Mouse (Mus musculus): ENCODE measurements around the gene Vwa2. TPM values are rescaled to one million over a fixed set of nuclear protein-coding genes. Genes with fewer than 3 reads are reported as not detected.

The Vwa2 gene
- polyA plus RNA-seq, 1 experiment from 2014 or later = 0.26 TPM

DNA sequence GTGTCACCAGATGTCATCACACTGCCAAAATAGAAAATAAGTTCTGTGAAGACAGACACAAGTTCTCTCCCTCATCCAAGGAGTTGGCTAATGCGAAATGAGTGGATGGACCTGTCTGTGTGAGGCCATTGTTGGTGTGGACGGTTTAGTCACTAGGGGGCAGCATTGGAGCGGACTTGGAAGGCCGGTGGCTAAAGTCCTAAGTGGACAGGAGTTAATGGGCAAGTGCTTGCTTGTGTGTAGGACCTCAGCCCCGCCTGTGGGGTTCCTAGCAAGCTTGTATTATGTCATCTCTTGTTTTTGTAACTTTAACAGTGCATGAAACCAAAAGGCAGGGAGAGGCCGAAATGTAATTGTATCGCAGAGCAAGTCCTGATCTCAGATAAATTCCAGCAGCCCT is 45.6 kb downstream of the Vwa2 start:
- no peaks in the 10 kb centered on the region for H3K27me3 ChIP-seq (ENCODE audit: control insufficient read depth, insufficient read depth, low read length)
- ATAC-seq (ENCODE audit: low FRiP score) = peak; percentile 85
- H3K4me3 ChIP-seq (ENCODE audit: low read depth, low read length) = no peak overlapping the region
- WGBS = 31% methylated on average over 7 of the region's 7 CpGs
- H3K27ac ChIP-seq (ENCODE audit: low read depth, low read length) = no peak overlapping the region
- H3K4me2 ChIP-seq = no peak overlapping the region
- H3K9me3 ChIP-seq (ENCODE audit: control insufficient read depth, low read length) = no peaks in the 10 kb centered on the region
- H3K9ac ChIP-seq (ENCODE audit: low read length) = no peak overlapping the region
- H3K4me1 ChIP-seq (ENCODE audit: control insufficient read depth, insufficient read depth, low read length) = no peaks in the 10 kb centered on the region
- no peaks in the 10 kb centered on the region for H3K36me3 ChIP-seq (ENCODE audit: control insufficient read depth, insufficient read depth, low read length)
- DNase-seq (ENCODE audit: low spot score, missing footprints) = peak; percentile 98

- no peak overlapping the region for H3K27ac ChIP-seq (ENCODE audit: low read depth, low read length)
- 94% methylated on average over 13 of the region's 13 CpGs for WGBS
- H3K36me3 ChIP-seq (ENCODE audit: control insufficient read depth, insufficient read depth, low read length) = no peaks in the 10 kb centered on the region
- no peaks in the 10 kb centered on the region for H3K4me1 ChIP-seq (ENCODE audit: control insufficient read depth, insufficient read depth, low read length)
- ATAC-seq (ENCODE audit: low FRiP score) (peak; percentile 22; the same call in 1 of the 2 replicates), DNase-seq (ENCODE audit: low spot score, missing footprints) (peak; percentile 60)
- no peak overlapping the region for H3K4me2 ChIP-seq
- H3K9ac ChIP-seq (ENCODE audit: low read length) = no peak overlapping the region
- H3K27me3 ChIP-seq (ENCODE audit: control insufficient read depth, insufficient read depth, low read length) = no peaks in the 10 kb centered on the region
- no peaks in the 10 kb centered on the region for H3K9me3 ChIP-seq (ENCODE audit: control insufficient read depth, low read length)
- H3K4me3 ChIP-seq (ENCODE audit: low read depth, low read length) = no peak overlapping the region
Observed at GRCm38 (mm10) chr19:56920232-56920631, 46.2 kb downstream of the Vwa2 start.

GRCm38 (mm10) chr19:56921744-56922143 is 47.7 kb downstream of the Vwa2 start:
- WGBS = 73% methylated on average over 5 of the region's 5 CpGs
- Histone ChIP-seq H3K4me3 (ENCODE audit: low read depth, low read length) (no peak overlapping the region), H3K4me1 (ENCODE audit: control insufficient read depth, insufficient read depth, low read length) (no peaks in the 10 kb centered on the region), H3K4me2 (no peak overlapping the region), H3K36me3 (ENCODE audit: control insufficient read depth, insufficient read depth, low read length) (no peaks in the 10 kb centered on the region), H3K9ac (ENCODE audit: low read length) (no peak overlapping the region), H3K9me3 (ENCODE audit: control insufficient read depth, low read length) (no peaks in the 10 kb centered on the region), H3K27me3 (ENCODE audit: control insufficient read depth, insufficient read depth, low read length) (no peaks in the 10 kb centered on the region), H3K27ac (ENCODE audit: low read depth, low read length) (no peak overlapping the region)
- ATAC-seq (ENCODE audit: low FRiP score) = no peak
- DNase-seq (ENCODE audit: low spot score, missing footprints) = no peak

- H3K36me3 ChIP-seq (ENCODE audit: control insufficient read depth, insufficient read depth, low read length) = no peaks in the 10 kb centered on the region
- no peaks in the 10 kb centered on the region for H3K4me1 ChIP-seq (ENCODE audit: control insufficient read depth, insufficient read depth, low read length)
- no peak overlapping the region for H3K27ac ChIP-seq (ENCODE audit: low read depth, low read length)
- no peak overlapping the region for H3K9ac ChIP-seq (ENCODE audit: low read length)
- 83% methylated on average over 3 of the region's 3 CpGs for WGBS
- ATAC-seq (ENCODE audit: low FRiP score) (no peak), DNase-seq (ENCODE audit: low spot score, missing footprints) (no peak)
- H3K4me3 ChIP-seq (ENCODE audit: low read depth, low read length) = no peak overlapping the region
- H3K27me3 ChIP-seq (ENCODE audit: control insufficient read depth, insufficient read depth, low read length) = no peaks in the 10 kb centered on the region
- no peak overlapping the region for H3K4me2 ChIP-seq
- no peaks in the 10 kb centered on the region for H3K9me3 ChIP-seq (ENCODE audit: control insufficient read depth, low read length)
Observed at GRCm38 (mm10) chr19:56929392-56929791, 55.3 kb downstream of the Vwa2 start.

GRCm38 (mm10) chr19:56930029-56930428 is 56.0 kb downstream of the Vwa2 start:
- no peaks in the 10 kb centered on the region for H3K4me1 ChIP-seq (ENCODE audit: control insufficient read depth, insufficient read depth, low read length)
- H3K36me3 ChIP-seq (ENCODE audit: control insufficient read depth, insufficient read depth, low read length) = no peaks in the 10 kb centered on the region
- H3K4me3 ChIP-seq (ENCODE audit: low read depth, low read length) = no peak overlapping the region
- 81% methylated on average over 9 of the region's 9 CpGs for WGBS
- DNase-seq (ENCODE audit: low spot score, missing footprints) (no peak), ATAC-seq (ENCODE audit: low FRiP score) (no peak)
- no peak overlapping the region for H3K27ac ChIP-seq (ENCODE audit: low read depth, low read length)
- no peak overlapping the region for H3K4me2 ChIP-seq
- no peak overlapping the region for H3K9ac ChIP-seq (ENCODE audit: low read length)
- no peaks in the 10 kb centered on the region for H3K27me3 ChIP-seq (ENCODE audit: control insufficient read depth, insufficient read depth, low read length)
- H3K9me3 ChIP-seq (ENCODE audit: control insufficient read depth, low read length) = no peaks in the 10 kb centered on the region

- H3K36me3 ChIP-seq (ENCODE audit: control insufficient read depth, insufficient read depth, low read length) = no peaks in the 10 kb centered on the region
- H3K4me2 ChIP-seq = no peak overlapping the region
- WGBS = 87% methylated on average over 3 of the region's 3 CpGs
- no peaks in the 10 kb centered on the region for H3K4me1 ChIP-seq (ENCODE audit: control insufficient read depth, insufficient read depth, low read length)
- no peak overlapping the region for H3K9ac ChIP-seq (ENCODE audit: low read length)
- no peak overlapping the region for H3K27ac ChIP-seq (ENCODE audit: low read depth, low read length)
- DNase-seq (ENCODE audit: low spot score, missing footprints) = no peak
- no peaks in the 10 kb centered on the region for H3K9me3 ChIP-seq (ENCODE audit: control insufficient read depth, low read length)
- no peak for ATAC-seq (ENCODE audit: low FRiP score)
- H3K27me3 ChIP-seq (ENCODE audit: control insufficient read depth, insufficient read depth, low read length) = no peaks in the 10 kb centered on the region
- no peak overlapping the region for H3K4me3 ChIP-seq (ENCODE audit: low read depth, low read length)
Observed at GRCm38 (mm10) chr19:56933800-56934199, 59.8 kb downstream of the Vwa2 start.

DNA sequence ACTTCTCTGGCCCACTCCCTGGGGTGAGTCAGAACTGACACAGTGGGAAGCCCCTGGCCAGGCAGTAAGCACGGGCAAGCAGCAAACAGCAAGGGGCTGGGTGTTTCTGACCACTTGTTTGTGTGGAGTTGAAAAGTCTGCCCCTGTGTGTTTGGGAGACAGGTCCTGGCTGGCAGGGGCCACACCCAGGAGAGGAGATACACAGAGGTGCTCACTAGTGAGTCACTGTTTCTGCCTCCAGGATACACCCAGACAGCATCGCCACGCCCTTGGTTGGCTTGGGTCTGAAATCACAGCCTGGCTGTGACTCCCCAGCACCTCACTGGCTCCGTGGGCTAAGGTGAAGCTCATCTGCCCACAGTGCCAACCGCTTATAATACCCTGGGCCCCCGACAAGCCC is 61.1 kb downstream of the Vwa2 start:
- Histone ChIP-seq H3K36me3 (ENCODE audit: control insufficient read depth, insufficient read depth, low read length) (no peaks in the 10 kb centered on the region), H3K9ac (ENCODE audit: low read length) (no peak overlapping the region), H3K9me3 (ENCODE audit: control insufficient read depth, low read length) (no peaks in the 10 kb centered on the region), H3K4me1 (ENCODE audit: control insufficient read depth, insufficient read depth, low read length) (no peaks in the 10 kb centered on the region; the same call in 1 of the 2 replicates), H3K4me3 (ENCODE audit: low read depth, low read length) (no peak overlapping the region), H3K27ac (ENCODE audit: low read depth, low read length) (no peak overlapping the region), H3K4me2 (no peak overlapping the region), H3K27me3 (ENCODE audit: control insufficient read depth, insufficient read depth, low read length) (no peaks in the 10 kb centered on the region)
- ATAC-seq (ENCODE audit: low FRiP score) (no peak), DNase-seq (ENCODE audit: low spot score, missing footprints) (no peak)
- 90% methylated on average over 6 of the region's 6 CpGs for WGBS

DNA sequence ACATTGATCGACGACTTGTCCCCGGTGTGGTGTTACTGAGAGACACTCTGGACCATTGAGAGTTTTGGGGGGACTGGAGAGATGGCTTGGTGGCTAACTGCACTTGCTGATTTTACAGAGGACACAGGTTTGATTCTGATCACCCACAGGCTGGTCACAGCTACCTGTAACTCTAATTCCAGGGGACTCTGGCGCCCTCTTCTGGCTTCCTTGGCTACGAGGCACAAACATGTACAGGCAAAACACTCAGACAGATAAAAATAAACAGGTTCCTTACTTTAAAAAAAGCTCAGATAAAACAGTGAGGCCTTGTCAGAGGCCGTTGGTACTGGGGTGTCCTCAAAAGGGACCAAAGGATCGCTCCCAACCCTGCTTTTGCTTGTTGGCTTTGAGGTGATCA is 61.7 kb downstream of the Vwa2 start:
- Histone ChIP-seq H3K4me2 (no peak overlapping the region), H3K36me3 (ENCODE audit: control insufficient read depth, insufficient read depth, low read length) (no peaks in the 10 kb centered on the region), H3K4me3 (ENCODE audit: low read depth, low read length) (no peak overlapping the region), H3K27ac (ENCODE audit: low read depth, low read length) (no peak overlapping the region), H3K9me3 (ENCODE audit: control insufficient read depth, low read length) (no peaks in the 10 kb centered on the region), H3K9ac (ENCODE audit: low read length) (no peak overlapping the region), H3K4me1 (ENCODE audit: control insufficient read depth, insufficient read depth, low read length) (no peaks in the 10 kb centered on the region; the same call in 1 of the 2 replicates), H3K27me3 (ENCODE audit: control insufficient read depth, insufficient read depth, low read length) (no peaks in the 10 kb centered on the region)
- WGBS = 85% methylated on average over 7 of the region's 7 CpGs
- no peak for ATAC-seq (ENCODE audit: low FRiP score)
- DNase-seq (ENCODE audit: low spot score, missing footprints) = no peak

DNA sequence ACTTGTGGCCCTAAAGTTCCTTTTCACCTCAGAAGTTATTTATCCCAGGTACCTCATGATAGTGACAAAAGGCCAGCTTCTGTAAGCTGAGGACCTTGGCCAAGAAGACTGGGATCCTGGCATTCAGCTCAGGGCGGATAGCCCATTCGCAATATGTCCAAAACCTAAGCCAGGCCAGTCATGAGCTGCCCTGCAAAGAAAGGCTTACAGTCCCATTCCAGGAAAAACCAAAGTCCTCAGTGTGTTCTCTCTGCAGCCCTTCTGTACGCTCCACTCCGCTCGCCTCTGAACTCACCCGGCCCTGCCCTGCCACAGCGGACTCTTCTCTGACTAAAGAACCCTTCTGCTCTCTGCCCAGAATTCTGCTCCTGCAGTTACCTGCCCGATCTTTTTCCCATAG is 62.2 kb downstream of the Vwa2 start:
- Histone ChIP-seq H3K4me3 (ENCODE audit: low read depth, low read length) (no peak overlapping the region), H3K9ac (ENCODE audit: low read length) (no peak overlapping the region), H3K36me3 (ENCODE audit: control insufficient read depth, insufficient read depth, low read length) (no peaks in the 10 kb centered on the region), H3K27me3 (ENCODE audit: control insufficient read depth, insufficient read depth, low read length) (no peaks in the 10 kb centered on the region), H3K4me2 (no peak overlapping the region), H3K4me1 (ENCODE audit: control insufficient read depth, insufficient read depth, low read length) (no peaks in the 10 kb centered on the region; the same call in 1 of the 2 replicates), H3K9me3 (ENCODE audit: control insufficient read depth, low read length) (no peaks in the 10 kb centered on the region), H3K27ac (ENCODE audit: low read depth, low read length) (no peak overlapping the region)
- DNase-seq (ENCODE audit: low spot score, missing footprints) (no peak), ATAC-seq (ENCODE audit: low FRiP score) (no peak)
- WGBS = 95% methylated on average over 8 of the region's 8 CpGs

GRCm38 (mm10) chr19:56937911-56938310 is 63.9 kb downstream of the Vwa2 start:
- Histone ChIP-seq H3K27me3 (ENCODE audit: control insufficient read depth, insufficient read depth, low read length) (no peaks in the 10 kb centered on the region), H3K36me3 (ENCODE audit: control insufficient read depth, insufficient read depth, low read length) (no peaks in the 10 kb centered on the region), H3K27ac (ENCODE audit: low read depth, low read length) (no peak overlapping the region), H3K9ac (ENCODE audit: low read length) (no peak overlapping the region), H3K4me3 (ENCODE audit: low read depth, low read length) (no peak overlapping the region), H3K4me1 (ENCODE audit: control insufficient read depth, insufficient read depth, low read length) (no peaks in the 10 kb centered on the region; the same call in 1 of the 2 replicates), H3K9me3 (ENCODE audit: control insufficient read depth, low read length) (no peaks in the 10 kb centered on the region), H3K4me2 (no peak overlapping the region)
- ATAC-seq (ENCODE audit: low FRiP score) (no peak), DNase-seq (ENCODE audit: low spot score, missing footprints) (no peak)
- WGBS = 91% methylated on average over 5 of the region's 5 CpGs

All from midbrain, embryonic 11.5 days (tissue).